Mouse (Mus musculus): ENCODE measurements around the gene Wdfy4. TPM values are rescaled to one million over a fixed set of nuclear protein-coding genes. Genes with fewer than 3 reads are reported as not detected.

Wdfy4 gene
- total RNA-seq, 1 experiment from 2014 or later: 91.5 TPM

- no peak for ATAC-seq (replicated peaks; ENCODE audit: insufficient number of reproducible peaks, low FRiP score, low TSS enrichment, poor library complexity, severe bottlenecking)
Measured at GRCm38 (mm10) chr14:33019050-33019449, 166.3 kb downstream of the Wdfy4 start.

GRCm38 (mm10) chr14:33007638-33008037 lies 177.7 kb downstream of the Wdfy4 start:
- no peak for ATAC-seq (replicated peaks; ENCODE audit: insufficient number of reproducible peaks, low FRiP score, low TSS enrichment, poor library complexity, severe bottlenecking)

- no peak for ATAC-seq (replicated peaks; ENCODE audit: insufficient number of reproducible peaks, low FRiP score, low TSS enrichment, poor library complexity, severe bottlenecking)
Measured at GRCm38 (mm10) chr14:33005114-33005513, 180.2 kb downstream of the Wdfy4 start.

- ATAC-seq (replicated peaks; ENCODE audit: insufficient number of reproducible peaks, low FRiP score, low TSS enrichment, poor library complexity, severe bottlenecking): no peak
Measured at GRCm38 (mm10) chr14:33000112-33000979, 185.0 kb downstream of the Wdfy4 start.

GRCm38 (mm10) chr14:32999511-32999910 lies 185.8 kb downstream of the Wdfy4 start:
- no peak for ATAC-seq (replicated peaks; ENCODE audit: insufficient number of reproducible peaks, low FRiP score, low TSS enrichment, poor library complexity, severe bottlenecking)

GRCm38 (mm10) chr14:32994954-32995636 lies 190.2 kb downstream of the Wdfy4 start:
- no peak for ATAC-seq (replicated peaks; ENCODE audit: insufficient number of reproducible peaks, low FRiP score, low TSS enrichment, poor library complexity, severe bottlenecking)

GRCm38 (mm10) chr14:32991082-32991481 lies 194.2 kb downstream of the Wdfy4 start, which contains the start of gene Lrrc18:
Lrrc18 (plus strand) TSS chr14:32991382.
- ATAC-seq (replicated peaks; ENCODE audit: insufficient number of reproducible peaks, low FRiP score, low TSS enrichment, poor library complexity, severe bottlenecking): no peak

- ATAC-seq (replicated peaks; ENCODE audit: insufficient number of reproducible peaks, low FRiP score, low TSS enrichment, poor library complexity, severe bottlenecking): no peak
Measured at GRCm38 (mm10) chr14:32986659-32987058, 198.6 kb downstream of the Wdfy4 start.

GRCm38 (mm10) chr14:32984176-32984738 lies 201.1 kb downstream of the Wdfy4 start:
- no peak for ATAC-seq (replicated peaks; ENCODE audit: insufficient number of reproducible peaks, low FRiP score, low TSS enrichment, poor library complexity, severe bottlenecking)

GRCm38 (mm10) chr14:32970700-32971099 lies 214.6 kb downstream of the Wdfy4 start:
- no peak for ATAC-seq (replicated peaks; ENCODE audit: insufficient number of reproducible peaks, low FRiP score, low TSS enrichment, poor library complexity, severe bottlenecking)

GRCm38 (mm10) chr14:32964742-32965141 lies 220.6 kb downstream of the Wdfy4 start:
- no peak for ATAC-seq (replicated peaks; ENCODE audit: insufficient number of reproducible peaks, low FRiP score, low TSS enrichment, poor library complexity, severe bottlenecking)

- peak; percentile 56; the same call in 1 of the 2 replicates for ATAC-seq (replicated peaks; ENCODE audit: insufficient number of reproducible peaks, low FRiP score, low TSS enrichment, poor library complexity, severe bottlenecking)
Measured at GRCm38 (mm10) chr14:32960481-32960880, 224.8 kb downstream of the Wdfy4 start.

- no peak for ATAC-seq (replicated peaks; ENCODE audit: insufficient number of reproducible peaks, low FRiP score, low TSS enrichment, poor library complexity, severe bottlenecking)
Measured at GRCm38 (mm10) chr14:32958671-32959070, 226.6 kb downstream of the Wdfy4 start.

- no peak for ATAC-seq (replicated peaks; ENCODE audit: insufficient number of reproducible peaks, low FRiP score, low TSS enrichment, poor library complexity, severe bottlenecking)
Measured at GRCm38 (mm10) chr14:32956486-32956885, 228.8 kb downstream of the Wdfy4 start.

- no peak for ATAC-seq (replicated peaks; ENCODE audit: insufficient number of reproducible peaks, low FRiP score, low TSS enrichment, poor library complexity, severe bottlenecking)
Measured at GRCm38 (mm10) chr14:32950312-32951301, 234.7 kb downstream of the Wdfy4 start.

GRCm38 (mm10) chr14:32947512-32947911 lies 237.8 kb downstream of the Wdfy4 start:
- ATAC-seq (replicated peaks; ENCODE audit: insufficient number of reproducible peaks, low FRiP score, low TSS enrichment, poor library complexity, severe bottlenecking): no peak

GRCm38 (mm10) chr14:32939217-32939616 lies 246.1 kb downstream of the Wdfy4 start:
- ATAC-seq (replicated peaks; ENCODE audit: insufficient number of reproducible peaks, low FRiP score, low TSS enrichment, poor library complexity, severe bottlenecking): no peak

GRCm38 (mm10) chr14:32934064-32934463 lies 251.2 kb downstream of the Wdfy4 start:
- ATAC-seq (replicated peaks; ENCODE audit: insufficient number of reproducible peaks, low FRiP score, low TSS enrichment, poor library complexity, severe bottlenecking): no peak
